Mouse (Mus musculus) midbrain, postnatal 0 days (tissue): ENCODE results near the gene Tusc2. TPM values are rescaled to one million over a fixed set of nuclear protein-coding genes. Genes with fewer than 3 reads are reported as not detected.

Source experiments
- ATAC-seq: fragments of 200-750 bp; cut with Nextera tagmentation; 2 replicates; pipeline ENCODE4 v1.8.0; 2017; ENCODE audit warnings: moderate number of reproducible peaks, mild to moderate bottlenecking, moderate TSS enrichment, moderate library complexity; ENCODE audit not compliant: low FRiP score
- DNase-seq: peaks from one replicate; pipeline ENCODE4 v3.0.0-alpha.2; 2015; ENCODE audit warnings: low spot score
- H3K27ac ChIP-seq: fragments of 300-500 bp; sonication (generic); 2 replicates; pipeline ENCODE4 v1.5.1; 2014; ENCODE audit warnings: low read depth, mild to moderate bottlenecking, low read length, mixed read lengths
- H3K27me3 ChIP-seq: fragments of 300-500 bp; sonication (generic); 2 replicates; pipeline ENCODE4 v1.6.1; 2014; ENCODE audit warnings: low read length, control low read depth, mixed read lengths; ENCODE audit not compliant: insufficient read depth
- H3K36me3 ChIP-seq: fragments of 300-500 bp; sonication (generic); 2 replicates; pipeline ENCODE4 v1.6.1; 2014; ENCODE audit warnings: low read length, control low read depth, mixed read lengths; ENCODE audit not compliant: insufficient read depth
- H3K4me1 ChIP-seq: fragments of 300-500 bp; sonication (generic); 2 replicates; pipeline ENCODE4 v1.6.1; 2014; ENCODE audit warnings: mild to moderate bottlenecking, control low read depth, antibody characterized with exemption, low read length, mixed read lengths; ENCODE audit not compliant: insufficient read depth
- H3K4me2 ChIP-seq: fragments of 300-500 bp; sonication (generic); 2 replicates; pipeline ENCODE4 v1.6.1; 2014; ENCODE audit warnings: low read depth, mild to moderate bottlenecking, low read length, mixed read lengths; ENCODE audit not compliant: poor library complexity, severe bottlenecking
- H3K4me3 ChIP-seq: fragments of 300-500 bp; sonication (generic); 2 replicates; pipeline ENCODE4 v1.5.1; 2014; ENCODE audit warnings: low read depth, mild to moderate bottlenecking, low read length, moderate library complexity
- H3K9ac ChIP-seq: fragments of 300-500 bp; sonication (generic); replicated peaks from 2 replicates; pipeline ENCODE4 v1.6.1; 2014; ENCODE audit warnings: mild to moderate bottlenecking, low read length, moderate library complexity, mixed read lengths; ENCODE audit not compliant: poor library complexity, severe bottlenecking
- H3K9me3 ChIP-seq: fragments of 300-500 bp; sonication (generic); 2 replicates; pipeline ENCODE4 v1.6.1; 2016; ENCODE audit warnings: low read length, control low read depth
- CTCF ChIP-seq: IDR thresholded peaks from 2 replicates; pipeline ENCODE4 v1.5.1; 2016; ENCODE audit warnings: antibody characterized with exemption, mild to moderate bottlenecking
- WGBS: fragments of 180-500 bp; shearing (Covaris S2); extraction: QIAGEN DNeasy Blood & Tissue Kit; methylation state at CpG from one replicate; pipeline ENCODE4 v1.1.7; 2014; 5-methylcytosine and 5-hydroxymethylcytosine counted together
- polyA plus RNA-seq: library from polyadenylated mRNA; unstranded; fragments of >200 nt; fragmentation: Nextera tagmentation; extraction: Ambion mirVana; gene quantifications from 2 replicates; pipeline ENCODE4 v1.2.1, GENCODE M21; 2015
- total RNA-seq: library from RNA; depleted of rRNA; stranded (reverse); fragments of >200 nt; gene quantifications from 2 replicates; pipeline ENCODE4 v1.2.3, GENCODE M21; 2014; rRNA removed

The Tusc2 gene
- 136 and 142 TPM in 2 replicates for total RNA-seq
- 132 and 137 TPM in 2 replicates for polyA plus RNA-seq

- Histone ChIP-seq H3K9ac (peak within 1 kb of the TSS; percentile 85), H3K27ac (peak within 1 kb of the TSS; percentile 68), H3K9me3 (no peaks in the 10 kb centered on the region), H3K27me3 (no peaks in the 10 kb centered on the region), H3K36me3 (peaks cover 33% of the 10 kb centered on the region), H3K4me3 (peak within 1 kb of the TSS; percentile 92), H3K4me1 (peaks cover 15% of the 10 kb centered on the region), H3K4me2 (peak within 1 kb of the TSS; percentile 75)
- no peak for TF ChIP-seq CTCF
- WGBS: under 1% methylated on average over 44 of the region's 46 CpGs
- DNase-seq (peak; percentile 96), ATAC-seq (peak; percentile 95)
These were observed at the start of gene Tusc2 for GRCm38 (mm10) chr9:107563029-107563581. TSS of gene Tusc2 (plus strand) at chr9:107563255.

DNA sequence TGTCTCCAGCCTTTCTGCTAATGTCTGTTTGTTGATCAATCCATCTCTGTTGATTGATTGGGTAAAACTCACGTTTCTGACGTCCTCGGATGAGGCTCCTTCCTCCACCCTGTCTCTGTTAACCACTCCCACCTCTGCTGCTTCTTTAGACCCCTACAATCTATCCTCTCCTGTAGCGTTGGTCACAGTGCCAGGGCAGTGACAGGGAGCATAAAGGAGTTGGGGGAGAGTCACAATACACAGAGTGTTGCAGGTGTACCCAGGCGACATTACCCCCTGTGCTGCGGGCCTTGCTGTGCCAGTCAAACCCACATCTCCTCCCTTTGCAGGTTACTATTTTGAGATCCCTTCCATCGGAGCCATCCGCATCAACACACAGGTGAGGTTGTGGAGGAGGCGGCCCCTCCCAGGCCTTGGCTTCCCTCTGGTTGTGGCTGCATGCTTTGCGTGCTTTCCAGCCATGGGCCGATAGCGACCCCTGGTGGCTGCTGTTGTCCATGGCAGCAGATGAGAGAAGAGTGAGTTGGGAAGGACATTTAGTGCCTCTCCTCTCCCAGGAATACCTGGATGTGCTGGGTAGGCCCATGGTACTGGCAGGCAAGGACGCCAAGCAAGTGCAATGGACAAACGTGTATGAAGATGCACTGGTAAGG, 48.6 kb upstream of the Tusc2 start:
- H3K36me3 ChIP-seq: peaks cover 13% of the 10 kb centered on the region; the same call in 1 of the 2 replicates
- no peak overlapping the region for H3K27ac ChIP-seq
- no peaks in the 10 kb centered on the region for H3K9me3 ChIP-seq
- H3K4me2 ChIP-seq: no peak overlapping the region
- H3K4me3 ChIP-seq: no peak overlapping the region
- no peaks in the 10 kb centered on the region for H3K4me1 ChIP-seq
- H3K9ac ChIP-seq: no peak overlapping the region
- no peaks in the 10 kb centered on the region for H3K27me3 ChIP-seq
- 25% methylated on average over 14 of the region's 14 CpGs for WGBS
- DNase-seq (peak; percentile 87), ATAC-seq (peak; percentile 66)
- TF ChIP-seq CTCF: peak; percentile 100

DNA sequence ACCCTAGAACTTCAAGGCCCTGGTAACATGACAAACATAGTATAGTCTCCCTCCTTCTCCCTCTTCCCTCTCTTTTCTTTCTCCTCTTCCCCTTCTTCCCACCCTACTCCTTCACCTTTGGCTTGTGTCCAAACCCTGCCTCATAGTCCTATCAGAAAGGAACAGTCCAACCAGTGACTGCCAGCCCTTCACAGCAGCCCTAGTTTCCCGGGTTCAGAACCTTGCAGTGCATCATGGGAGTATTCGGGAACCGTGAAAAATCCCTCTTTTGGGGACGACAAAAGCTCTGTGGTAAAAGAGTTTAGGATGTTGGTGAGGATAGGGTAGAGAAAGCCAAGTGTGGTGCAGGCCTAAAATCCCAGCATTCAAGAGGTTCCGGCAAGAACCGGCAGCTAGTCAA, 42.7 kb upstream of the Tusc2 start:
- H3K27me3 ChIP-seq: peaks cover 5% of the 10 kb centered on the region; the same call in 1 of the 2 replicates
- no peak for TF ChIP-seq CTCF
- no peak overlapping the region for H3K27ac ChIP-seq
- DNase-seq (no peak), ATAC-seq (no peak)
- no peak overlapping the region for H3K4me3 ChIP-seq
- 20% methylated on average over 6 of the region's 6 CpGs for WGBS
- peaks cover 17% of the 10 kb centered on the region; the same call in 1 of the 2 replicates for H3K36me3 ChIP-seq
- H3K9ac ChIP-seq: no peak overlapping the region
- H3K4me2 ChIP-seq: no peak overlapping the region
- H3K4me1 ChIP-seq: peaks cover 3% of the 10 kb centered on the region; the same call in 1 of the 2 replicates
- H3K9me3 ChIP-seq: no peaks in the 10 kb centered on the region

DNA sequence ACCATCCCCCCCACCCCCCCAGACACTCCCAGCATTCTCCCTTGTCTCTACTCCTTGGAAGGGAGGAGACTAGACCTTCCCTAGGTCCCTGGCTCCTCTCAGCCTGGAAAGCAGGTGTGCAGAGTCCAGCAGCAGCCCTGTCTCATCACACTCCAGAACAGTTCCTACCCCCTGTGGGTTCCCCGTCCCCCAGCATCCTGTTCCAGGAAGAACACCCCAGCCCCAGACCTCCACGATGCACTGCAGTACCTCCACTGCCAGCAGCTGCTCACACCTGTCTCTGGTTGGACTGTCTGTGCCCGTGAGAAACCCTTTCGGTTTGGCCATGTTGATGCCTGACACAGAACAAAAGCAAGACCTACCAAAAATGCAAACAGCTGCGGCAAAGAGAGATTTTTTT, 41.9 kb upstream of the Tusc2 start:
- 52% methylated on average over 5 of the region's 5 CpGs for WGBS
- Histone ChIP-seq H3K9ac (no peak overlapping the region), H3K36me3 (peaks cover 17% of the 10 kb centered on the region; the same call in 1 of the 2 replicates), H3K4me3 (no peak overlapping the region), H3K27ac (peak overlapping the region; percentile 38; the same call in 1 of the 2 replicates), H3K9me3 (no peaks in the 10 kb centered on the region), H3K27me3 (peaks cover 5% of the 10 kb centered on the region; the same call in 1 of the 2 replicates), H3K4me2 (no peak overlapping the region), H3K4me1 (peaks cover 3% of the 10 kb centered on the region; the same call in 1 of the 2 replicates)
- TF ChIP-seq CTCF: no peak
- ATAC-seq (no peak), DNase-seq (no peak)

DNA sequence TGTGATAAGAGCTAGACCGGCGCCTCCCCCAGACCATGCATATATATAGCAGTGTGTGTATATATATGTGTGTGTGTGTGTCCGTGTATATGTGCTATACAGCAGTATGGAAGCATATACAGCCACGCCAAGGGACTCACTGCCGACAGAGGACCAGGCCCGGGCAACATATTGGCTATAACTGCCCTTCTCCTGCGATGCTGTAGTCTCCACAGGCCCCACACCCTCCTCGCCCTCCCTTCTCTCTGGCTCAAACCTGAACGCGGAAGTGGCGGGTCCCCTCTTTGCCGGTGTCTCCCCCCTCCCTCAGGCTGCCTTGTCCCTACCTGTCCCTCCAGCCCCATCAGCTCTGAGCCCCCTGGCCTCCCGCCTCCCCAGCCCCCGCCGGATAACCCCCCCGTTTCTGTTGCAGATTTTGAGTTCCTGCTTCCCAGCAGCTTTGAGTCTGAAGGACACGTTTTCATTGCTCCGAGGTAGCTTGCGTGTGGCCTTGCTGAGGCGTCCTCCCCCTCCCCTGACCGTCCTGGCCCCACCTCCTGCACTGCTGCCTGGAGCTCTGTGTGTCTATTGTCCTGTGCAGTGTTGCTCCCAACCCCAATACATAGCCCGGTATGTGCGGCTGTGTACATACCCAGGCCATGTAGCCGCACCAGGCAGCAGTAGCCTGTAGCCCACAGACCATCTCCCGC, 41.2 kb upstream of the Tusc2 start:
- Histone ChIP-seq H3K9me3 (no peaks in the 10 kb centered on the region), H3K4me2 (0 out of 2 replicates have a peak overlapping the region, but pooled peaks have one; percentile 4), H3K27me3 (peaks cover 5% of the 10 kb centered on the region; the same call in 1 of the 2 replicates), H3K4me3 (no peak overlapping the region), H3K36me3 (peaks cover 17% of the 10 kb centered on the region; the same call in 1 of the 2 replicates), H3K27ac (no peak overlapping the region; the same call in 1 of the 2 replicates), H3K9ac (0 out of 2 replicates have a peak overlapping the region, but pooled peaks have one; percentile 13), H3K4me1 (peaks cover 3% of the 10 kb centered on the region; the same call in 1 of the 2 replicates)
- DNase-seq (no peak), ATAC-seq (no peak)
- peak; percentile 14 for TF ChIP-seq CTCF
- 25% methylated on average over 24 of the region's 25 CpGs for WGBS
